Mouse (Mus musculus) left cerebral cortex, postnatal 10 days (tissue): ENCODE measurements at regions not wholly inside any gene's neighbourhood (a gene's known extent, or its start where the extent isn't known, plus 50 kb on each side); places are given as distances from the start of the nearest gene placed in this dataset.

ENCODE experiments used
- DNase-seq, 2 experiments: peaks; one replicate each; pipeline ENCODE4 v3.0.0; 2021 to 2022; ENCODE audit warnings: low spot score in 2 of 2, mixed read lengths in 1 of 2; ENCODE audit errors: extremely low spot score in 1 of 2
- intact Hi-C: fragments of 180-260 bp; cut with DNase I; formaldehyde crosslinking; loops from one replicate; pipeline ENCODE4 v1.15.1; 2025

DNA sequence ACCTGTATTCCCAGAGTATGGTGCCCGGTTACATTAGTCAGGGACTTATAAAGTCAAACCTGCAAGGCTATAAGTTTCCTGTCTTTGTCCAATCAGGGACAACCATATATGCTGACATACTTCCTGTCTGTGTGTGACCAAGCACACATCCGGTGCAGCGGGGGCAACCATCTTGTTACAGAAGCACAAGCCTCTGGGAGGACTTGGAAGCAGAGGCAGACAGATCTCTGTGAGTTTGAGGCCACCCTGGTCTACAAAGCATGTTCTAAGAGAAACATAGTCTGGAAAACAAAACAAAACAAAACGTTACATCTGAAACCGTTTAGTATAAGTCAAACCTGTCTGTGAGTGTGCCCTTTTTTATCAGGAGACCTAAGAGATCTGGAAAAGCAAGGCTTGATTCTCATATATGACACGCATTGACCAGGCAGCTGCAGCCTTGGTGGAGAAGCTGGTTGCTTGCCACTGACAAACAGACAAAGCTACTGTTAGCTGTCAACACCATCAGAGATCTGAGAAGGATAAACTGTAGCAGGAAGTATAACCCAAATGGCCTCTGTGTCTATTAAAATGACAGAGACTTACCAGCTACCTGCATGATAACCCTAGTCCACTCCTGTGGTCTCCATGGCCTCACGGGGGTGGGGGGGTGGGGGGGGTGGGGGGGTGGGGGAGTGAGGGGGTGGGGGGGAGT lies 72.6 kb upstream of the Bmp2k start:
- intact Hi-C loops = no loop called here
- DNase-seq = no peak

DNA sequence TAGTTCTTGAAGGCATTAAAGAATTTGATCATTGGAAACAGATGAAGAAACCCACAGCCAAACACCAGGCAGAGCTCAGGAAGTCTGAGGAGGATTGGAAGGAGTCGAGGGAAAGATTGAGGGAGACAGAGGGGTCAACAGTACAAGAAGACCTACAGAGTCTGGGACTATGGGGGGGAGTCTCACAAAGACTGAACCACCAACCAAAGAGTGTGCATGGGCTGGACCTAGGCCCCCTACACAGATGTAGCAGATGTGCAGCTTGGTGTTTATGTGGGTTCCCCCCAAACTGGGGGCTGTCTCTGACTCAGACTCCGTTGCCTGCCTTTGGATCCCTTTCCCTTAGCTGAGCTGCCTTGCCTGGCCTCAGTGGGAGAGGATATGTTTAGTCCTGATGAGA lies 71.5 kb upstream of the Bmp2k start:
- intact Hi-C loops = no loop called here
- no peak for DNase-seq

DNA sequence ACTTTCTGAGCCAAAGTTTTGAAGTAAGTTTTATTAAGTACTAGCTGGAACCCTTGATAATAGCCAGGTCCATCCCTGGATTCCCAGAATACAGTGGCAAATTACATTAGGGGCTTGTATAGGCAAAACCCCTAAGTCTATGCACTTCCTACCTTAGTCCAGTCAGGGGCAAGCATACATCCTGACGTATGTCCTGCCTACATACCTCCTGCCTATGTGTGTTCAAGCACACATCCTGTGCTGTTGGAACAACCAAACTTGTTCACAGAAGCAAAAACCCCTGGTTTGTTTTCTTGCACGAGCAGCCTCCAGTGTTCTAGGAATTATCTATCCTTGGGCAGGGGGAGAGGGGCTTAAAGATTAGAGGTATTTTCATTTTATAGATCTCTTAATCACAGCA lies 66.4 kb upstream of the Bmp2k start:
- intact Hi-C loops = no loop called here
- DNase-seq = no peak

GRCm38 (mm10) chr5:96931576-96932152 lies 65.8 kb upstream of the Bmp2k start:
- no peak for DNase-seq
- intact Hi-C loops = no loop called here

GRCm38 (mm10) chr5:96936239-96936638 lies 61.2 kb upstream of the Bmp2k start:
- intact Hi-C loops = no loop called here

GRCm38 (mm10) chr5:96938718-96939117 lies 58.8 kb upstream of the Bmp2k start:
- intact Hi-C loops = no loop called here
- DNase-seq = no peak

More at GRCm38 (mm10) chr5:96936239-96936638, 61.2 kb upstream of the Bmp2k start:
- no peak for DNase-seq

GRCm38 (mm10) chr5:96939273-96939672 lies 58.2 kb upstream of the Bmp2k start:
- no peak for DNase-seq
- intact Hi-C loops = no loop called here

GRCm38 (mm10) chr5:96940170-96941086 lies 57.1 kb upstream of the Bmp2k start:
- intact Hi-C loops = no loop called here
- no peak for DNase-seq

DNA sequence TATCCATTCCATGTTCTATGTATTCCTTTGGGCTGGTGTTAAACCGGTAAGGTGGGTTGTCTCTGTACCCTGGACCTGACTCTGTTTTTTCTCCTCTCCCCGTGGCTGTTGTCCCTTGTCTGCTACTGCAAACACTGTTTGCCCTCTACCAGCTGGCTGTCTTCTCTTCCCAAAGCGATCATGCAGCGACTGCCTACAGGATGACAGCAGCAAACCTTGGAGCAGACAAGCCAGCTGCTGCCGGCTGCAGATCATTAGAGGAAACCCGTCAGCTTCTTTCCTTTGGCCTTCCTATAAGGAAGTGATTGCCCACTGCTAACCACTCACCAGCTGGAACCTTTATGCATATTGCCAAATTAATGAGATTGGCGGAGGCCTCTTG lies 56.4 kb upstream of the Bmp2k start:
- intact Hi-C loops = no loop called here
- DNase-seq = no peak

- no peak for DNase-seq
- intact Hi-C loops = no loop called here
Measured at GRCm38 (mm10) chr5:96941518-96941917, 56.0 kb upstream of the Bmp2k start.
